Mouse (Mus musculus): ENCODE results near the gene Gm8369. TPM values are rescaled to one million over a fixed set of nuclear protein-coding genes. Genes with fewer than 3 reads are reported as not detected.
"Not testable (repeated sequence)": the region's sequence is repeated elsewhere in the genome, so short reads cannot be mapped to it uniquely, and the experiment has no call there.

Gene Gm8369
- total RNA-seq, 2 experiments from 2014 or later = 0.36 to 0.83 TPM

GRCm38 (mm10) chr19:11491406-11492189, 5.9 kb downstream of the Gm8369 start:
- no peak for DNase-seq (ENCODE audit: low spot score in 2 of 2)
- Histone ChIP-seq H3K27ac (no peak overlapping the region), H3K4me3 (no peak overlapping the region)
- TF ChIP-seq CTCF (conservative IDR thresholded peaks at IDR 0.05) = no peak

GRCm38 (mm10) chr19:11492671-11493070, 6.9 kb downstream of the Gm8369 start:
- no peak for DNase-seq (ENCODE audit: low spot score in 2 of 2)
- no peak for TF ChIP-seq CTCF (conservative IDR thresholded peaks at IDR 0.05)
- Histone ChIP-seq H3K4me3 (no peak overlapping the region), H3K27ac (no peak overlapping the region)

- Histone ChIP-seq H3K27ac (no peak overlapping the region), H3K4me3 (no peak overlapping the region)
- TF ChIP-seq CTCF (conservative IDR thresholded peaks at IDR 0.05) = no peak
- DNase-seq (ENCODE audit: low spot score in 2 of 2) = no peak
Observed at GRCm38 (mm10) chr19:11494519-11494918, 8.8 kb downstream of the Gm8369 start.

- no peak for DNase-seq (ENCODE audit: low spot score in 2 of 2)
- Histone ChIP-seq H3K27ac (no peak overlapping the region), H3K4me3 (no peak overlapping the region)
- no peak for TF ChIP-seq CTCF (conservative IDR thresholded peaks at IDR 0.05)
Observed at GRCm38 (mm10) chr19:11496361-11496760, 10.6 kb downstream of the Gm8369 start.

GRCm38 (mm10) chr19:11497300-11497699, 11.6 kb downstream of the Gm8369 start:
- H3K27ac ChIP-seq; DNase-seq (ENCODE audit: low spot score in 2 of 2); H3K4me3 ChIP-seq: not testable (repeated sequence)

GRCm38 (mm10) chr19:11500796-11501195, 15.1 kb downstream of the Gm8369 start:
- H3K4me3 ChIP-seq = no peak overlapping the region
- no peak for DNase-seq (ENCODE audit: low spot score in 2 of 2)
- no peak overlapping the region for H3K27ac ChIP-seq
- no peak for TF ChIP-seq CTCF (conservative IDR thresholded peaks at IDR 0.05)

- H3K27ac ChIP-seq = no peak overlapping the region
- TF ChIP-seq CTCF (conservative IDR thresholded peaks at IDR 0.05) = no peak
- DNase-seq (ENCODE audit: low spot score in 2 of 2) = no peak
Observed at GRCm38 (mm10) chr19:11501326-11501725, 15.6 kb downstream of the Gm8369 start.

GRCm38 (mm10) chr19:11504857-11505256, 19.1 kb downstream of the Gm8369 start:
- no peak for DNase-seq (ENCODE audit: low spot score in 2 of 2)
- H3K4me3 ChIP-seq = no peak overlapping the region
- TF ChIP-seq CTCF (conservative IDR thresholded peaks at IDR 0.05) = no peak
- H3K27ac ChIP-seq = no peak overlapping the region

More at GRCm38 (mm10) chr19:11501326-11501725, 15.6 kb downstream of the Gm8369 start:
- no peak overlapping the region for H3K4me3 ChIP-seq

GRCm38 (mm10) chr19:11513458-11513857, 27.7 kb downstream of the Gm8369 start:
- no peak for DNase-seq (ENCODE audit: low spot score in 2 of 2)
- Histone ChIP-seq H3K27ac (no peak overlapping the region), H3K4me3 (no peak overlapping the region)
- TF ChIP-seq CTCF (conservative IDR thresholded peaks at IDR 0.05) = no peak

GRCm38 (mm10) chr19:11516246-11516645, 30.5 kb downstream of the Gm8369 start, which contains the start of gene Ms4a6b:
Ms4a6b (plus strand) TSS chr19:11516512.
- no peak for TF ChIP-seq CTCF (conservative IDR thresholded peaks at IDR 0.05)
- H3K27ac ChIP-seq = no peak within 1 kb of the TSS
- no peak for DNase-seq (ENCODE audit: low spot score in 2 of 2)
- no peak within 1 kb of the TSS for H3K4me3 ChIP-seq

- no peak overlapping the region for H3K4me3 ChIP-seq
- H3K27ac ChIP-seq = no peak overlapping the region
- TF ChIP-seq CTCF (conservative IDR thresholded peaks at IDR 0.05) = no peak
- DNase-seq (ENCODE audit: low spot score in 2 of 2) = no peak
Observed at GRCm38 (mm10) chr19:11516845-11517244, 31.1 kb downstream of the Gm8369 start.

- DNase-seq (ENCODE audit: low spot score in 2 of 2); H3K27ac ChIP-seq; H3K4me3 ChIP-seq: not testable (repeated sequence)
Observed at GRCm38 (mm10) chr19:11517373-11517772, 31.6 kb downstream of the Gm8369 start.

- DNase-seq (ENCODE audit: low spot score in 2 of 2); H3K27ac ChIP-seq; H3K4me3 ChIP-seq: not testable (repeated sequence)
Observed at GRCm38 (mm10) chr19:11518356-11518755, 32.6 kb downstream of the Gm8369 start.

- TF ChIP-seq CTCF (conservative IDR thresholded peaks at IDR 0.05) = no peak
- Histone ChIP-seq H3K4me3 (no peak overlapping the region), H3K27ac (no peak overlapping the region)
- DNase-seq (ENCODE audit: low spot score in 2 of 2) = no peak
Observed at GRCm38 (mm10) chr19:11520146-11520545, 34.4 kb downstream of the Gm8369 start.

All from layer of hippocampus, adult 2 months (tissue).